Mouse (Mus musculus): ENCODE measurements at regions not wholly inside any gene's neighbourhood (a gene's known extent, or its start where the extent isn't known, plus 50 kb on each side); places are given as distances from the start of the nearest gene placed in this dataset.

DNA sequence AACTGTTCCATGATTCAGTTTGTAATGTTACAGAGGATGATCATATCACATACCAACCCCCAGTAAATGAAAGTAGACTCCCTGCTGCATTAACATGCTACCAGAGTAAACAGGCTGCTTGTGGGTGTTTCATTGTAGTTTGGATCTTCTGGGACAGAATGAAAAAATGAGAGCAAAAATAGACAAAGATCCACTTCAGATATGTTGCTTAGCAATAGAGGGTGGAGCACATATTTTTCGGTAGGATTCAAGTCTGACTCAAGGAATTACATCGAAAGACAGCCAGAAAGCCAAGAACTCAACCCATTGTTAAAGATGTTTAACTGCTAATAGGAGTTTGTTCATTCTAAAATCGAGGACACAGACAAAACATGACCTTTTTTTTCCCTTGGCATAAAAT is 536.2 kb upstream of the Arpp21 start:
- DNase-seq (ENCODE audit: low read depth, low spot score), result no peak

GRCm38 (mm10) chr9:112744616-112745015 is 508.9 kb upstream of the Arpp21 start:
- Histone ChIP-seq H3K27me3 (ENCODE audit: control insufficient read depth, insufficient read depth, low read length, poor library complexity, severe bottlenecking) (no peaks in the 10 kb centered on the region), H3K36me3 (ENCODE audit: control insufficient read depth, insufficient read depth, low read length, poor library complexity, severe bottlenecking) (no peaks in the 10 kb centered on the region)
- DNase-seq (ENCODE audit: low read depth, low spot score), result no peak

More for the DNA sequence above, 536.2 kb upstream of the Arpp21 start:
- no peaks in the 10 kb centered on the region for H3K36me3 ChIP-seq (ENCODE audit: control insufficient read depth, insufficient read depth, low read length, poor library complexity, severe bottlenecking)
- no peaks in the 10 kb centered on the region for H3K27me3 ChIP-seq (ENCODE audit: control insufficient read depth, insufficient read depth, low read length, poor library complexity, severe bottlenecking)

DNA sequence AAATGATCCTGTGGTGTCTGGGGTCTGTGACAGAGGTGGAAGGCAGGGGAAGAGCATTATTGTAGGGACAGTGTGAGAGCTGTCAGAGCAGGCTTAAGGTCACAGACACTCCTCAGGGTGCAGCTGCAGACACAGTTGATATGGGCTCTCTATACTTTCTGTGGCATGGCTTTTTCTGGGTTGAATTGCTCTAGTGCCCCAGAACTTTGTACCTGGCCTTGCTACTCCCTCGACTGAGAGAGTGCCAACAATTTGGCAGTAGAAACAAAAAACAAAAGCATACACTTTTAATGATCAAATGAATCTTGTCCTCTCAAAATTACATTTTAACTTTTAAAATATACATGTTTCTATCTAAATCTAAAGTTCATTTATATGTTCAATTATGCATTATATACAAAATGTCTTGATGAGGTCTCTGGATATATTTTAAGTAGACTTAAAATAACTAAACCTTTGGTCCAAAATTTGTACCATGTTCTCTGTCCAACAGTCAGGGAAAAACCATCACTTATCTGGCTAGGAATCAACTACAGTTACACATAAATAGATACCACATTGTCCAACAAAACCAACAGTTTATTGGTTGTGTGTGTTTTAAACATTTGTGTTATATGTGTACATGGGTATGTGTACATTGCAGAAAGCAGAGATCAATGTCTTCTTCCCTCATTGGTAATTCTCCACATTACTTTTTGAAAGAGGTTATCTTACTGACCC is 508.3 kb upstream of the Arpp21 start:
- H3K27me3 ChIP-seq (ENCODE audit: control insufficient read depth, insufficient read depth, low read length, poor library complexity, severe bottlenecking), result no peaks in the 10 kb centered on the region
- DNase-seq (ENCODE audit: low read depth, low spot score), result no peak
- no peaks in the 10 kb centered on the region for H3K36me3 ChIP-seq (ENCODE audit: control insufficient read depth, insufficient read depth, low read length, poor library complexity, severe bottlenecking)

DNA sequence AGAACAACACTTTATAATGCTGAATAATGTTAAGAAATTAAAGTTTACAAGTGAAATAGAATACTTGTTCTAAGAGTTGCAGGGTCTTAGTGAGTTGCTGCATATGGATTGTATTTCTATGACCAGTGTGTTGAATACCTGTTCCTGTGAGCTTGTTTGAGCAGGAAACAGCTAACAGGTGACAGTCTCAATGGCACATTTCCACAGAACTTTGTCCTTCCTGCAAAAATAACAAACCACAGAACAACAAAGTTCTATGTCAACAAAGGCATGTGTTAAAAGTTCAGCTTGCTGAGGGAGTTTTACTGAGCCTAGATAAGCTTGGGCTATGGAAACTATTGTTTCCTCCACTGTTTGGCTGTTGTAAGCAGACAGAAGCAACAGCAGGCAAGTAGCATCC is 500.0 kb upstream of the Arpp21 start:
- DNase-seq (ENCODE audit: low read depth, low spot score), result no peak
- Histone ChIP-seq H3K27me3 (ENCODE audit: control insufficient read depth, insufficient read depth, low read length, poor library complexity, severe bottlenecking) (no peaks in the 10 kb centered on the region), H3K36me3 (ENCODE audit: control insufficient read depth, insufficient read depth, low read length, poor library complexity, severe bottlenecking) (no peaks in the 10 kb centered on the region)

- no peaks in the 10 kb centered on the region for H3K36me3 ChIP-seq (ENCODE audit: control insufficient read depth, insufficient read depth, low read length, poor library complexity, severe bottlenecking)
- H3K27me3 ChIP-seq (ENCODE audit: control insufficient read depth, insufficient read depth, low read length, poor library complexity, severe bottlenecking), result no peaks in the 10 kb centered on the region
- no peak for DNase-seq (ENCODE audit: low read depth, low spot score)
Measured at GRCm38 (mm10) chr9:112725523-112725922, 489.8 kb upstream of the Arpp21 start.

- DNase-seq (ENCODE audit: low read depth, low spot score), result no peak
- Histone ChIP-seq H3K36me3 (ENCODE audit: control insufficient read depth, insufficient read depth, low read length, poor library complexity, severe bottlenecking) (no peaks in the 10 kb centered on the region), H3K27me3 (ENCODE audit: control insufficient read depth, insufficient read depth, low read length, poor library complexity, severe bottlenecking) (no peaks in the 10 kb centered on the region)
Measured at GRCm38 (mm10) chr9:112725103-112725502, 489.4 kb upstream of the Arpp21 start.

DNA sequence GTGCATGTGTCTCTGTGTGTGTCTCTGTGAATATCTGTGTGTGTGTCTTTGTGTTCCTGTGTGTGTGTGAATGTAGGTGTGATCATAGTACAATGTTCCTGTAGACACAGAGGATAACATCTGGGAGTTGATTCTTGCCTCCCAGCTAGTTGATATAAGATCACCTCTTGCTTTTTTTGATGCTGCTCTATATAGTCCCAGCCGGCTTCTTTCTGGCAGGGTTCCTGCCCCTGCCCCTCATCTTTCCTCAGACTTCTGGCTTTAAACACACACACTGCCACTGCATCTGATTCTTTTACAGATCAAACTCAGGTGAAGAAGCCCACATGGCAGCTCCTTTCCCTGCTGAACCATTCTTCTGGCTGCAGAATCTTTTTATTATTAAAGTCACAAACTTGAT is 487.6 kb upstream of the Arpp21 start:
- Histone ChIP-seq H3K36me3 (ENCODE audit: control insufficient read depth, insufficient read depth, low read length, poor library complexity, severe bottlenecking) (no peaks in the 10 kb centered on the region), H3K27me3 (ENCODE audit: control insufficient read depth, insufficient read depth, low read length, poor library complexity, severe bottlenecking) (no peaks in the 10 kb centered on the region)
- DNase-seq (ENCODE audit: low read depth, low spot score), result no peak

DNA sequence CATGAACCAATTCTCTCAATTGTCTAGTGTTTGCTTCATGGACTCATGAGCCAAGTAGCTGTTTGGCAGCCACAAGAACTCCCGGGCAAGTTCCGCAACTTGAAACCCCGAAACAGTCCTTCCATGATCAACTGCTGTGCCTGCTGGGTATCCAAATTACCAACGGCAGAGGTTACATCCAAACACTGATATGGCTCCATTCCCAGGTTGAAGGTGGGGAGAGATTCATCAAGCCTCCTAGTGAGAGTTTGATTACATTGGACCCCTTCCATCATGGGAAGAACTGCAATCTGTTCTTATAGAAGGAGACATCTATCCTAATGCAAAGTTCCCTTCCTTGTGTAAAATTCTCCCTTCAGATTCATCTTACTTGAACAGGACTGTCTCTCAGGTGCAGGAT is 486.8 kb upstream of the Arpp21 start:
- no peaks in the 10 kb centered on the region for H3K27me3 ChIP-seq (ENCODE audit: control insufficient read depth, insufficient read depth, low read length, poor library complexity, severe bottlenecking)
- no peak for DNase-seq (ENCODE audit: low read depth, low spot score)
- H3K36me3 ChIP-seq (ENCODE audit: control insufficient read depth, insufficient read depth, low read length, poor library complexity, severe bottlenecking), result no peaks in the 10 kb centered on the region

DNA sequence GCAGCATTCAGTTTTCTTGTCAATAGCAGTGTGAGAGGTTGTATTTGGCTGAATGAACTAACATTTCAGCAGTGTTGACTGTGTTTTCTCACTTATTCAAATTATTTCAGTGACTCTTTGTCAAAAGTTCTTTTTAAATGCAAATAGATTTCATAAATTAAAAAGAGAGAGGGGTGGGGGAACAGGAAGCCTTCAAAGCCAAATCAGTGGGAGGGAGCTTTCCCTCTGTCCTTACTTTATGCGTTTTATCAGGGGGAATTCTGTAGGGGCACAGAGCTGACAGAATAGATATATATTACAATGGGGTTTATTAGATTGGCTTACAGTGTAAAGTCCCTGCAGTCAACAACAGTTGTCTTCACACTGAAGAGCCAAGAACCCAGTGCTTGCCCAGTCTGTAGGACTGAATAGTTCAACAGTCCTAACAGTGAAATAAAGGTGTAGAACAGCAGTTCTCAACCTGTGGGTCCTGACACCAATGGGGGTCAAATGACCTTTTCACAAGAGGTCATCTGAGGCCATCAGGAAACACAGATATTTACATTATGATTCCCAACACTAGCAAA is 479.5 kb upstream of the Arpp21 start:
- H3K36me3 ChIP-seq (ENCODE audit: control insufficient read depth, insufficient read depth, low read length, poor library complexity, severe bottlenecking), result no peaks in the 10 kb centered on the region
- DNase-seq (ENCODE audit: low read depth, low spot score), result no peak

DNA sequence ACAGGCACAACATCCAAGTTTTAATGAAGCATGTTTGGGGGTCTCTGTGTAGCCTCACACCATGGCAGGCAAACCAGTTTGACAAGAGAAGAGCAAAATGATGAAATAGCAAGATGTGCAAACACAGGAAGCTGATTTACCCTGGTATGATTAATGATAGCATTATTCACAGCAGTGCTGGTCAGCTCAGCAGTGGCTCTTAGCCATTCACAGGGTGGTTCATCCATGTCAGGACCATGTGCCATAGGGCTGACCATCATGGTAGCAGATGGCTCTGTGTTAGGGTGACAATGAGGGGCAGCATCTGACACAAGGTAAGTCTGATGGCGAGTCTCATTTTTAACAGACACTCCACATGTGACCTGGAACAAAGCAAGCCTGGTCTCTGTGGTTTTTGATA is 443.1 kb upstream of the Arpp21 start:
- no peak for DNase-seq (ENCODE audit: low read depth, low spot score)

More for the DNA sequence above, 479.5 kb upstream of the Arpp21 start:
- H3K27me3 ChIP-seq (ENCODE audit: control insufficient read depth, insufficient read depth, low read length, poor library complexity, severe bottlenecking), result no peaks in the 10 kb centered on the region

DNA sequence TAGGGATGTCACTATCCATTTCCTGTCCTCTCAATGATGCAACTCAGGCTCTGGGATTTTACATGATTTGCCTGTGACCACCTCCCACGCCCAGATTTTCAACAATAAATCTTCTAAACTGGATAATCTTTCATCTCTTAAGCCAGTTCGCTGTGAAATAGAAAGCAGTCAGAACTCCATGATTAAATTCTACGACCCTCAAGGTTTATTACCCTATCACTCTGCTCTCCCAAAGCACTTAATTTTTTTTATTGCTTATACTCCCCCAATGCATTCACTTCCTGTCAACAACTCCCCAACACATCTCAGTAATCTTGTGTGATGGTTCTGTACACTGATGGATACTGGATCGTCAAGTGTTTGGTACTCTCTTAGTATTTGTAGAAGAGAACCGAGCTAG is 439.5 kb upstream of the Arpp21 start:
- Histone ChIP-seq H3K27me3 (ENCODE audit: control insufficient read depth, insufficient read depth, low read length, poor library complexity, severe bottlenecking) (no peaks in the 10 kb centered on the region), H3K36me3 (ENCODE audit: control insufficient read depth, insufficient read depth, low read length, poor library complexity, severe bottlenecking) (no peaks in the 10 kb centered on the region)
- no peak for DNase-seq (ENCODE audit: low read depth, low spot score)

More for the DNA sequence above, 443.1 kb upstream of the Arpp21 start:
- Histone ChIP-seq H3K27me3 (ENCODE audit: control insufficient read depth, insufficient read depth, low read length, poor library complexity, severe bottlenecking) (no peaks in the 10 kb centered on the region), H3K36me3 (ENCODE audit: control insufficient read depth, insufficient read depth, low read length, poor library complexity, severe bottlenecking) (no peaks in the 10 kb centered on the region)
